Mouse (Mus musculus): ENCODE results near the gene Gpd2.

The Gpd2 gene

DNA sequence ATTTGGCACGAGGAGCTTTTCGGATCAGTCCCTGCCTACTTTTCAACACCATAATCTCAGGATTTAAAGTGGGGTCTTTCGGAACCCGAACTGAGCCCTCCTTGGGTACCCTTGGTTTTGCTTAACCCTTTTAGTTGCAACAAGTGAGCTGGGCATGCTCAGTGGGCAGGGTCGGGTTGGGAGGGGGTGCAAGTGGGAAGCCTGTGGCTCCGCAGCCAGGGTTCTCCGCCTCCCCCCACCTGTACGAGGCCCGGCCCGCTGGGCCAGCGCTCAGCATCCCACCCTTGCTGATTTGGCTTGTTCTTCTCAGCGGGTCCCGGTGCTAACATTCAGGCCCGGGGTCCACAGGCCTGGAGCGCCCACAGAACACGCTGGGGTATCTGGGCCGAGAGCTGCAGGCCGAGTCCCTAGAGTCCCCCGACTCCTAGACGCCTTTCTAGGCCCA is at the start of gene Gpd2:
TSS of gene Gpd2 (plus strand) at position 161 of the 445 bp plus-strand sequence.
- no peak for DNase-seq (ENCODE audit: low spot score)

DNA sequence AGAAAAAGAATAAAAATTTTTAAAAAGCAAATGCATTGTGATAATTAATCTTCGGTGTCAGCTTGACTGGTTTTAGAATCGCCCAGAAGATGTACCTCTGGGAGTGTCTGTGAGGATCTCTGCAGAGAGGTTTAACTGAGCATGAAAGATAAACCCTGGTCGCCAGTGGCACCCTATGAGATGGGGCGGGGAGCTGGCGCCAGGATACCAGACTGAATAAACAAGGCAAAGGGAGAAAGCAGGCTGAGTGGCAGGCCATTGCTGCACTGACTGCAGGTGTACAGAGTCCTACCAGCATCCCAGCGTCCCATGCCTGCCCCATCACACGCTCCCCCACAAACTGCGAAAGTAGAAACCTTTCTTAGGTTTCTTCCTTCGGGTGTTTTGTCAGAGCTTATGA is 49.2 kb upstream of the Gpd2 start:
- DNase-seq (ENCODE audit: low spot score), result no peak

DNA sequence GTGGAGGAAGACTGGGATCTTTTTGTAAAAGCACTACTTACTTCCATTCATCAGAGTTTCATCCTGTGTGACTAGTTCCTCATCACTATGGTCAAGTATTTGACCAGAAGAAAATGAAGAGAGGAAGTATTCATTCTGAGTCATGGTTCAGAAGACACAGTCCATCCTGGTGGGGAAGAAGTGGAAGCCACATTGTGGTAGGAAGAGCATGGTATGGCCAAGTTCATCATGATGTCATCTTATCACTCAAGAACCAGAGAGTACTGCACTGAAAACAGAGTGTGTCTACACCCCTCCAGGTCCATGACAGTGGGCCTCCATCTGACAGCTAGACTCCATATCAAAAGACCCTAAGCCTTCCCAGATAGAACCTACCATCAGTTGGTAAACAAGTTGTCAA is 46.6 kb upstream of the Gpd2 start:
- no peak for DNase-seq (ENCODE audit: low spot score)

DNA sequence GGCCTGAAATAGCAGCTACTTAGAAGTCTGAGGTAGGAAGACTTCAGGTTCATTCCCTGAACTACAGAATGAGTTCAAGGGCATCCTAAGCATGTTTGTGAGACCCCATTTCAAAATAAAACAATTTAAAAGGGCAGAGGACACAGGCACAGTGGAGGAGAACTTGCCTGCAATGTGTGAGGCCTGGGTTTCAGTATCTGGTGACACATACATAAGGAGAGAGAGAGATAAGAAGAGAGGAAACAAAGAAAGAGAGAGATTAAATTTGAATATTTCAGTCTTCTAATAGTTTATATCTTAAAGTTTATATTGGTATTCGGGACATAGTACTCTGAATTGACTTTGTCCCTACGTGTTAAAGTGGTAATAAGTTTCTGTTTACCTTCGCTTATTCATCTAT is 38.4 kb upstream of the Gpd2 start:
- DNase-seq (ENCODE audit: low spot score), result no peak

DNA sequence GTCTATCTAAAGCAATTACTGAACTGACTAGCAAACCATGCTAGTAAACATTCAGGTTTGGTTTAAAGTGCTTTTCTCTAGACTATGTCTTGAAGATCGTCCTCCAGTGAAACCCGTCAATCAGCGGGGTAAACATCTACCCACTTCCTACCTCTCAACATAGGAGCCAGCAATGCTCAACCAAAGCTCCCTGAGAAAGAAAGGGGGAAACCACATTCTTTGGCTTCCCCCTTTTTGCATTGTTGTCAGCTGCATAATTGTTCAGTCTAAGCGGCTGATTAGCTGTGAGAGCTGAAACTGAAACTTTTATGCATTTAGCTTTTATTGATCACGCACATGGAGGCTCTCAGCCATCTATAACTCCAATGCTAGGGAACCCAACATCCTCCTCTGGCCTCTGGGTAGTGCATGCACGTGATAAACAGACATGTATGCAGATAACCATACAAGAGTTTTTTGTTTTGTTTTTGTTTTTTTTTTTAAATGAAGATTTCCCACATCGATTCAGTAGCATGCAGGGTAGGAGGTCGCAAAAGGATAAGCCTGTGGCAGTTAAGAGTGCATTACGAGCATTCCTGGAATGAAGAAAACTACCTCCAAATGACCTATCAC is 28.9 kb upstream of the Gpd2 start:
- DNase-seq (ENCODE audit: low spot score), result no peak

DNA sequence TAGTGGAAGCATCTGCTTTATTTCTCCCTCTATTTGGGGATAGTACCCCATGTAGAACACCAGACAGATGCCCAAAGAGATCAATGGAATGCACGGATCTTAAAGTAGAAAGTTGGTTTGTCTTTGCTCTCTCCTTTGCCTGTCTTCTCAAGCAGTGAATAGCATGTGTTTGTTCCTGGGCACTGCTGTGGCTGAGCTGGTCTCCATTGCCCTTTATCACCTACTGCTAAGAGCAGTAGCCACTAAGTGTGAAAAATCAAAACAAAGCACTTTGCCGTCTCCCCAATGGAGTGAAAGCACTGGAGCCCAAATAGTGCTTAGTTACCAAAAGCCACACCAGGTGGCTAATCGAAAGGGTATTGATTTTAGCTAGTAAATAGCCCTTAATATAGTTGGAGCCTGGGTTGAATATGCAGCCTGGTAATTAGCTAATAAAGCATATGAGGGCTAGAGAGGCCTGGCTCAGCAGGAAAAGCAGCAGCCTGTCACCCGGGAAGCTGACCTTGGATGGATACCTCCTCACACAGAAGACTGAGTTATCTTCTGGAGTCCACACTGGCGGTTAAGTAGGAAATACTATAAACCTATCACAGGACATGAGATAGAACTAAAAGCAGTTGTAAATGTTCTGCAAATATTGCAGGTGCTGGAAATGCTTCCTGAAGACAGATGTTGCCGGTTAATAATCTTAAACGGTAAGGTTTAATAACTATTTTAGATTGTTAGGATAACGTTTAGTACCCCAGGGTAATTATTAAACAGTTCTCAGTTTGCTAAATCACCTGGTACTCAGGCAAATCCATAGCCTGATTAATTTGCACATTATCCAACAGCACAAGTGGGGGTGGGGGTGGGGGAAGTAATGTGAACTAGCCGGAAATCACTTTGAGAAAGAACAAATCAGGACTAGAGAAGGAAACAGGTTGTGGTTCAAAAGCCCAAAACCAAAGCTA is 26.1 kb upstream of the Gpd2 start:
- no peak for DNase-seq (ENCODE audit: low spot score)

DNA sequence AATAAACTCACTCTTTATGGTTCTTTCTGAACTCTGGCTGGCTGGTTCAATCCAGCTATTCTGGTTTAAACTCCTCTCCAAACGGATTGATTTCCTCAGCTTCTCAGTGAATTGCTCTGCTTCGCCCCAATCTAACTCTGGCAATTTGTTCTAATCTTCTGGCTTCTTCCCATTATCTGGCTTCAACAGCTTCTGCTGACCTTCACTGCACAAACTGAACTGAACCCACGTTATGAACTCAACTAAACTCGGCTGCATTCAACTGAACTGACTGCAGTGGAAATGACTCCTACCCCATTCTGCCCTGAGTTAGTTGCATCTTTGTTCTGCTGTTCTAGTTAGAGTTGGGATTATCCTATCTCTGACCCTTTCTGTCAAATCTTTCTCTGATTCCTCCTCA is 24.1 kb upstream of the Gpd2 start:
- DNase-seq (ENCODE audit: low spot score), result no peak

DNA sequence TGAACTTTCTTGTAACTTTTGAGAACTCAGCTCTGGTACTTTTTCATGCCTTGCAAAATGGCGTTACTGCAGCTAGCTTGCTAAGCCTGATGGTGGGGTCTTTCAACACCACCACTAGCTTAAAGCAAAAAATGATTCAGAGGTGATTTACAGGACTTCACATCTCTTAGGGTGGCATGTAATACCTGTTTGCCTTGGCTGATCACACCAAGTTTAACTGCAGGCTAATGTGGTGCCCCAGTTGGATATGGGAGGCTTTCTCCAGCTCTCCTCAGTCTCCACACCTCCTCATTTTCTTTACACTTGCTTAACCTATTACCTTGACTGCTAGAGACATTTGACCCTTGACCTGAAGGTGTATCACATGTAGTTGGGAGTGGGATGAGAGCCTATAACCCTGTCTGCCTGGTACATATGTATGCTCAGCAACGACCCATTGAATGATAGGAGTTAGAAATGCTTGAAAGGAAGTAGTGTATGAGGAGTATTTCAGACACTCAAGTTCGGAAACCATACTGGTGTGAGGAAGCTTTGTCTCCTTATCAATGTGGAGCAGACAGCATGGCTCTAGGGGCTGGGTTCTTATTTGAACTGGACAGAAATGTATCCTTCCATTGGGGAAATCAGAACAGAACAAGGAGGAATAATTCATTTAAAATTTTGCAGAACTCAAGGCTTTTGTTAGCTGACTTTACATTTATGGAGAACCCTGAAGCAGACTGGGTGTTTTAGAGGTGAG is 14.0 kb upstream of the Gpd2 start:
- DNase-seq (ENCODE audit: low spot score), result no peak

DNA sequence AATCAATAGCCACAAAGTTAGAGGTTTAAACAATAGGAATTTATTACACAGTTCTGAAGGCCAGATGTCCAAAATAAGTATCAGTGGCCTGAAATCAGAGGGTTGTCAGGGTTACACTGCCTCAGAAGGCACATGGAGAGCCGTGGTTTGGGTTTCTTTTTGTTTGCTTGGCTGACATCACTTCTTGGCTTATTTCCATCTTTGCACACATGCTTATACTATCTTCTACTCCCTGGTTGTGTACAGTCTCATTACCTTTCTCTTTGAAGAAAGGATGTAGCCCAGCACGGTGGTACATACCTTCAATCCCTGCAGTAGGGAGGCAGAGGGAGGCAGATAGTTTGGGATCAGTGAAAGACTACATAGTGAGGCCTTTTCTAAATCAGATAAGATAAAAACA is 12.2 kb upstream of the Gpd2 start:
- no peak for DNase-seq (ENCODE audit: low spot score)

DNA sequence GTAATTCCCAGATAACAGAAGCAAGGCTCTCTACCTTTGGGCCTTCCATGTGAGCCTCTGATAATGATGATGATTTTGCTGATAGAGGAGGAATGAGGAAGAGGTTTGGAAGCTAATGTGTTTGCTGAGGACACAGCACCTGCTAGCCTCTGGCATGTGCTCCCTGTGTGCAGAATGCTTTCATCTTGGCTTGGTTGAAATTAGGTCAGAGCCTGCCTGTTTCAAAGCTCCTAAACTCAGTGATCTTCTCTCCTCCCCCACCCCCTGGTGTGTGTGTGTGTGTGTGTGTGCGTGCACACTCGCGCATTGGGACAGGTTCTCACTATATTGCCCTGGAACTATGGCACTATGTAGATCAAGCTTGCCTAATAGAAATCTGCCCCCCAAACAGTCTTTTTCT is 10.0 kb upstream of the Gpd2 start:
- DNase-seq (ENCODE audit: low spot score), result no peak

DNA sequence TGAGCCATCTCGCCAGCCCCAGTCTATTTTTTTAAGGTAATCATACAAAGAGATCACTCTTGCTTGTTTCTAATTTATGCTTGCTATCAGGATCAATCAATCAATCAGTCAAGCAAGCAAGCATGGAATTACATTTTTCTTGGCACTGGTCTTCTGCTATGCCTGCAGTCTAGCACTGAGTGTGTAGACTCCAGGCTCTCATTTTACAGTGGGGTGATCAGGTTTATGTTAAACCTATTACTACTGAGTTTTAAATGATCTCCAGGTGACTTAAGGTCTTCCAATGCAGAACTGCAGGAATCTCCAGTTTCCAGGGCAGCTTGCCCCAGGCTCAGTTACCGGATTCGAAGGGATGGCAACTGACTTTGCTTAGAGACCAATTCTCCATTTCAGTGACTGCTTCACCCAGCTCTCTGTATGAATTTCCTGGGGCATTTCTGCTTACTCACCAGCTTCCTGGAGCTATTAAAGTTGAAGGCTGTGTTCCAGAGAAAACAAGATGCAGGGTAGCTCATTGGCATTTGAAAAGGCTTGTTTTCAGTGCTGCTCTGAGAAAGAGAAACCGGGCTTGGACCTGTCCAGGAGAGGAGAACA is 7.7 kb upstream of the Gpd2 start:
- no peak for DNase-seq (ENCODE audit: low spot score)

DNA sequence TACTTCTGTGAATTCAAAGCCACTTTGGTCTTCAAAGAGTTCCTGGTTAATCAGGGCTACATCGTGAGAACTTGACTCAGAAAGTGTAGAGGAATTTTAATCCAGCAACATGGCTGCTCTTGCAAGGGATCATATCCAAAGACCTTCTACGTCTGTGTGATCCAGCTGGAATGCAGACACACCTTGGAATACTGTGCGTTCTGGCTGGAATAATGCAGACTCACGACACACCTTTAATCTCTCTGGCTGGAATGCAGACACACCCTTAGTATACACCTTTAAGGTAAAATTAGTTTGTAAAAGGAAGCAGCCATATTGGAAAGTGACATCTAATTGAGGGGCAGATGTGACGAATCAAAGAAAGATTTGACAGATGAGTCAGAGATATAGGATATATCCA is 6.0 kb upstream of the Gpd2 start:
- no peak for DNase-seq (ENCODE audit: low spot score)

DNA sequence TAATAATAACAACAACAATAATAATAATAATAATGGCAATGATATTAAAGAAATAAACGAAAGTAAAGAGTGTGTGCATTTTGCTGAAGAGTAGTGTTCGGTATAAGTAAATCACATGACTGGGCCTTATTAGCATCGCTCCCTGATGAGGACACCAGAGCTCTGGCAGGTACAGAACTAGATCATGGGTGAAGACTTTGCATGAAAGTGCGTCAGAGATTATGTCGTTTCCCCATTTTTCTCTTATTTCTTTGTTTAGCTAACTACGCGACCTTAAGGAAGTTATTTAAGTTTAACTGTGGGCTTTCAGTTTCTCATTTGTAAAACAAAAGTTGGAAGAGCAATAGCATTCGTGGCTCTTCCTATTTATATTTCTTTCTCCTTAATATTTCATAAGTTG is 5.1 kb upstream of the Gpd2 start:
- no peak for DNase-seq (ENCODE audit: low spot score)

DNA sequence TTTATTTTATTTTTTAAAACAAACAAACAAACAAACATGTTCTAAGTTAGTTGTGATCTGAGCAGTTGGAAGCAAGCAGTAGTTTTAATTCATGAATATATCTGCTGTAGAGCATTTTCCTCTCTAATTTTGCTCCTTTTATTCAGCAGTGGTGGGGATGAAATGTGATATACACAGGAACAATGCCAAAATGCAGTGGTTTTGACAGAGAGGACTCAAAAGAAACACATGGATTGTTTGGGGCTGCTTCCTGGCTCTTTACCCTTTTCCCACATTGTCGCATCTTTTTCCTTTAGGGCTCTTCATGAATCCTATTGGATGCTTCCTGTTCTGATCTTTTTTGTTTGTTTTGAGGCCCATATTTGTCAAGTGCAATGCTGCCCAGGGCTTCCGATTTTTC is 1.2 kb upstream of the Gpd2 start:
- DNase-seq (ENCODE audit: low spot score), result no peak

DNA sequence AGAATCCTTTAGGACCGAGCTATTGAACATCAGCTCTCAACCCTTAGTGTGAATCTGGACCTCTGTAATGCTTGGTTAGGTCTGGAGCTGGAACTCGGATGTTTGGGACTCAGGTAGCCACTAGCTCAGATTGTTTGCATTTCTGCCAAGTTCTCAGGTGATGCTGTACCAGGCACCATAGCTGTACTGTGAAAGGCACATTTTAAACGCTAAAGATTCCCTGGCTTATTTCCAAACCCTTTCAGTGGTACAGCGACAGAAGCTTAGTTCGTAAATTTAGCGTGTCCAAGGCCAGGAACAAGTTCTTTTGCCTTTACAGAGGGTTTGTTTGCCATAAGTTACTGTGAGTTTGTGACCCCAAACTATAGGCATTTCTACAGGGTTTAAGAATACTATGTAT is 409 bp upstream of the Gpd2 start:
- no peak for DNase-seq (ENCODE audit: low spot score)

DNA sequence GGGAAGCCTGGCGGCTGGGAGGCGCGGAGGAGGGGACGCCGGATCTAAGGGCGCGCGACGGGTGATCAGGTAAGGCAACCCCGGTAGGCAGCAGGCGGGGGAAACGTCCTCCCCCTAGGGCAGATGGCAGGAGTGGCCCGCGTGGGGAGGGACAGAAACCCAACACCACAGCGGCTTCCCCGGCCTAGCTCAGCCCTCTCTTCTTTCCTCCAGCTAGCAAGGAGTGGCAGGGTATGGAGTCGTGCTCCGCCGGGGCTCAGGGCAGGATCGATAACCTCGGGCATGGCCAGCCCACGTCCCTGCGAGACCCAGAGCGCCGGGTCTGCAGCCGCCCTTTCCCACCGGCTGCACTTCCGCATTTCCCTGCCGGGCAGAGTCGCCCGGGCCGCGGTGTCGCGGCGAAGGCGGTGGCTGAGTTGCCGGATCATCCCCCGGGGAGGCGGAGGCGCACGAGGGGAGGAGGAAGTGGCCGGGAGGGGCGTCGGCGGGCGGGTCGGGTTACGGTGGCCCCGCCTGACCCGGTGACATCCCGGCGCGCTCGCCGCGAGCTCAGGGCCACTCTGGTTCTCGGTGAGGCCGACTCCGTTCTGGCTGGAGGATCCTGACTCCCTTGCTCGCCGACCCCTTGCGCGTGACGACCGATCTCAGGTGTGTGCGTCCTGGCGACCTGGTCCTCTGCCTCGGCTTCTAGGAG is 632 bp downstream of the Gpd2 start:
- DNase-seq (ENCODE audit: low spot score), result peak; percentile 90

DNA sequence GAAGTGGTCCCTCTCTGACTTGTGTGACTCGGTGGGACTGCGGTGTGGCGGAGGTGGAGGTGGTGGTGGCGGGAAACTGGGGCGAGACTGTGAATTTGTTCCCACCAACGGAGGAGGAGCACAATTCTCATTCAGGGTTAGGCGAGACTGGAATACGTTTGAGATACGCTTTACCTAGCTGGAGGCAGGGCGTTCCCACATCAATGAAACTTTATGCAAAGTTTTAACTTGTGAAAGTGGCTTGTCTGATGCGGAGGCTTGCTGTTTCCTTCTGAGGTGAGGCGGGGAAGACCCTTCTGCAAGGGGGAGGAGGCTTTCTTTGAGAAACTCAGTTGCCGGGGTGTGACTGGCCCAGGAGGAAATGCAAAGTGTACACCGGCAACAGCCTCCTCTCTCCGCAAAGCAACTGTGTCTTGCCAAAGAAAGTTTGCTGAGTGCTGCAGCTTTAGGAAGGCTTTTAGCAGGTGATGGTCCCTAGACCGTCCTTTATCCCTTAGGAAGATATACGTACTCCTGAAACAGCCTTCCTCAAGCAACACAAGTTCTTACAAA is 1.3 kb downstream of the Gpd2 start:
- DNase-seq (ENCODE audit: low spot score), result no peak

DNA sequence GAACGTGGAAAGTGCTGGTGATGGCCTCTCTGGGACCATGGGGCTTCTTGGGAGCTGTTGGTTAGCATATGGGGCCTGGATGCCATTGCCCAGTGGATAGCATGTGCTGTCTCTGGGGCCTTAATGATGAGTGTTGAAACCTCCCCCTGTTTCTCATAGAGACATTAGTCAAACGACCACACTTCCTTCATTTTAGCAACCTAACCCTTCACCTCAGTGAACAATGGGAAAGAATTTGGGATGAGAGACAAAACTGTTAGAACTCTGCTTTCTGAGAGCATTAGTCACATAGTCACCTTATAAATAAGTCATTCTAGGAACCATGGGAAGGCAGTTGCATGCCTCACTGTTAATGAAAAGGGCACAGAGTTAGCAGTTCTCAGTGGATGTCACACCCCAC is 1.9 kb downstream of the Gpd2 start:
- DNase-seq (ENCODE audit: low spot score), result no peak

DNA sequence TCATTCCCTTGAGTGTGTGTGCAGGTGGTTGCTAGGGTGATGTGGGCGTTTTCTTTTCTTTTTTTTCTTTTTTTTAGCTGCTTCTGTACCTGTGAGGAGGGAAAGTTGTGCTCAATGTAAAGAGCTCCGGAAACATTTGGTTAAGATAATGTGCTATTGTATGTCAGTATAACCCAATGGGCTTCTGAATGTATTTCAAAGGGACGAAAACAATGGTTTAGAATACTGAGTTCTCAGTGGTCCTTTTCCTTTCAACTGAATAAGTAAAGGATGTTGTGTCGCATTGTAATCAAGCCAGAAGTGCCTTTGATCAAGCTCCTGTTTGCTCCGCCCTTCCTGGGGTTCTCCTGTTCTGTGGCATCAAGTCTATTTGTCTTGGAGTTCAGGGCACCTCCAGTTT is 6.6 kb downstream of the Gpd2 start:
- no peak for DNase-seq (ENCODE audit: low spot score)

DNA sequence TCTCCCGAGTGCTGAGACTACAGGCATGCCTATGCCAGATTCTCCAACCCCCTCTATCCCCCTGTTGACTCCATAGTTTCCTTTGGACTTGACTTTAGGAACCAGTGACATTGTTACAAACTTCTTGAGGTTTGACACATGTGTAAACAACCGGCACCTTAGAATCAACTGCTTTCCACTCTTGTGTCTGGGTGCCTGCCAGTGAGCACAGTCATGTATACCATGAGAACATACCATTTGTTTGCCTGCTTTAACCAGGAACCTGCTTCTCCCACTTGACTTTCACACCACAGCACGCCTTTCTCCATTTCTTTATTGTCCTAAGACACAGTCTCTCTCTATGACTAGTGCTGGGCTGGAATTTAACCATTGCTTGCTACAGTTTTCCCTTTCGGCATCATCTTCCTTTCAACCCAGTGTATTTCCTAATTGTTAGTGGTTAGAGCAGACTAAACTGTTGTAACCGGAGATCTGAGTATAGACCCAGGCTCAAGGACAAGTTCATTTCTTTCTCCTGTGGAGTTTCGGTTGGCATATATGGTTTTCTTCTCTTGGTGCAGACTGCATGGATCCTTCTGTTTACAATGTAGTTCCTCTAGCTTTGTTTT is 8.4 kb downstream of the Gpd2 start:
- no peak for DNase-seq (ENCODE audit: low spot score)

DNA sequence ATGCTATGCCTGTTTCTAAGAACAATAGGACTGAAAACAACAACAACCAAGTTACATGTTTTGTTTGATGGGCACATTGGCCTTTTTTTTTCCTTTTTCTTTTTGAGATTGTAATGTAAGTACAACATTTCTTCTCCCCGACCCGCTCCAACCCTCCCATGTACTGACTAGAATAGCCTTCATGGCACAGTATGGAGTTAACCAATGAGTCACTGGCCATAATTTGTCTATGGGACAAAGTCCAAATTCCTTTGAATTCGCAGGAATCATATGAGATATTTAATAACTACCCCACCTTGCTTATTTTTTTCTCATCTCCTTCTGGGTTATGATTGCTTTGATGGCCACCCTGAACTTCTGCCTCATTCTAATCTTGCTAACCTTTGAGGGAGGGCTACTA is 12.7 kb downstream of the Gpd2 start:
- no peak for DNase-seq (ENCODE audit: low spot score)

All from ovary, postnatal 36 days (tissue).